Mouse (Mus musculus) embryo, embryonic 11 days (tissue): ENCODE measurements at regions not wholly inside any gene's neighbourhood (a gene's known extent, or its start where the extent isn't known, plus 50 kb on each side); places are given as distances from the start of the nearest gene placed in this dataset.

ENCODE experiments used
- DNase-seq: peaks from one replicate; pipeline ENCODE4 v3.0.0-alpha.2; 2015

GRCm38 (mm10) chr16:65250426-65250825, 144.8 kb upstream of the Htr1f start:
- DNase-seq: no peak

- no peak for DNase-seq
Observed at GRCm38 (mm10) chr16:65247475-65247874, 141.8 kb upstream of the Htr1f start.

- no peak for DNase-seq
Observed at GRCm38 (mm10) chr16:65234404-65234803, 128.8 kb upstream of the Htr1f start.

- DNase-seq: no peak
Observed at GRCm38 (mm10) chr16:65233964-65234363, 128.3 kb upstream of the Htr1f start.

GRCm38 (mm10) chr16:65219434-65219833, 113.8 kb upstream of the Htr1f start:
- DNase-seq: no peak

GRCm38 (mm10) chr16:65212367-65212766, 106.7 kb upstream of the Htr1f start:
- DNase-seq: no peak

- DNase-seq: no peak
Observed at GRCm38 (mm10) chr16:65201329-65201728, 95.7 kb upstream of the Htr1f start.

- no peak for DNase-seq
Observed at GRCm38 (mm10) chr16:65197203-65197844, 91.7 kb upstream of the Htr1f start.

GRCm38 (mm10) chr16:65195761-65196160, 90.1 kb upstream of the Htr1f start:
- DNase-seq: no peak

GRCm38 (mm10) chr16:65191574-65192149, 86.0 kb upstream of the Htr1f start:
- DNase-seq: no peak

GRCm38 (mm10) chr16:65174561-65174960, 68.9 kb upstream of the Htr1f start:
- DNase-seq: no peak

GRCm38 (mm10) chr16:65167151-65167550, 61.5 kb upstream of the Htr1f start:
- DNase-seq: no peak

GRCm38 (mm10) chr16:65162766-65163165, 57.1 kb upstream of the Htr1f start:
- DNase-seq: no peak

- peak; percentile 13 for DNase-seq
Observed at GRCm38 (mm10) chr16:65160286-65160685, 54.6 kb upstream of the Htr1f start.

GRCm38 (mm10) chr16:65155536-65155935, 49.9 kb upstream of the Htr1f start:
- no peak for DNase-seq
